Mouse (Mus musculus) hindbrain, postnatal 0 days (tissue): Measurements from ENCODE around the gene Mlip. TPM values are rescaled to one million over a fixed set of nuclear protein-coding genes. Genes with fewer than 3 reads are reported as not detected.
A peak's percentile ranks its signal among the peaks of the same experiment; 100 is the strongest.

Experiments
- ATAC-seq: fragments of 200-750 bp; cut with Nextera tagmentation; 2 replicates; pipeline ENCODE4 v1.8.0; 2017; ENCODE audit warnings: mild to moderate bottlenecking, moderate TSS enrichment, moderate library complexity
- DNase-seq: peaks from one replicate; pipeline ENCODE4 v3.0.0-alpha.2; 2015; ENCODE audit warnings: low spot score
- H3K27ac ChIP-seq: fragments of 300-500 bp; sonication (generic); 2 replicates; pipeline ENCODE4 v1.5.1; 2014; ENCODE audit warnings: mild to moderate bottlenecking
- H3K27me3 ChIP-seq: fragments of 300-500 bp; sonication (generic); 2 replicates; pipeline ENCODE4 v1.6.1; 2014; ENCODE audit warnings: low read length, mixed read lengths; ENCODE audit not compliant: insufficient read depth
- H3K36me3 ChIP-seq: fragments of 300-500 bp; sonication (generic); 2 replicates; pipeline ENCODE4 v1.6.1; 2014; ENCODE audit warnings: low read length, mixed read lengths; ENCODE audit not compliant: insufficient read depth
- H3K4me1 ChIP-seq: fragments of 300-500 bp; sonication (generic); 2 replicates; pipeline ENCODE4 v1.6.1; 2014; ENCODE audit warnings: antibody characterized with exemption, low read length, mixed read lengths; ENCODE audit not compliant: insufficient read depth
- H3K4me2 ChIP-seq: fragments of 300-500 bp; sonication (generic); 2 replicates; pipeline ENCODE4 v1.6.1; 2014; ENCODE audit warnings: low read depth, mild to moderate bottlenecking, low read length, moderate library complexity, mixed read lengths
- H3K4me3 ChIP-seq: fragments of 300-500 bp; sonication (generic); 2 replicates; pipeline ENCODE4 v1.5.1; 2014; ENCODE audit warnings: low read length
- H3K9ac ChIP-seq: fragments of 300-500 bp; sonication (generic); replicated peaks from 2 replicates; pipeline ENCODE4 v1.6.1; 2014; ENCODE audit warnings: mild to moderate bottlenecking, low read length, moderate library complexity, mixed read lengths
- H3K9me3 ChIP-seq: fragments of 300-500 bp; sonication (generic); 2 replicates; pipeline ENCODE4 v1.6.1; 2016; ENCODE audit warnings: low read length, mixed read lengths
- CTCF ChIP-seq: IDR thresholded peaks from 2 replicates; pipeline ENCODE4 v1.5.1; 2016; ENCODE audit warnings: antibody characterized with exemption, control low read depth, low read depth
- WGBS: fragments of 180-500 bp; shearing (Covaris S2); extraction: QIAGEN DNeasy Blood & Tissue Kit; methylation state at CpG from one replicate; pipeline ENCODE4 v1.1.7; 2014; 5-methylcytosine and 5-hydroxymethylcytosine counted together
- polyA plus RNA-seq: library from polyadenylated mRNA; unstranded; fragments of >200 nt; fragmentation: Nextera tagmentation; extraction: Ambion mirVana; gene quantifications from 2 replicates; pipeline ENCODE4 v1.2.1, GENCODE M21; 2015
- total RNA-seq: library from RNA; depleted of rRNA; stranded (reverse); fragments of >200 nt; gene quantifications from 2 replicates; pipeline ENCODE4 v1.2.3, GENCODE M21; 2014

The Mlip gene
- total and polyA plus RNA-seq, 2 experiments from 2014 or later = 2.1 to 2.5 TPM

DNA sequence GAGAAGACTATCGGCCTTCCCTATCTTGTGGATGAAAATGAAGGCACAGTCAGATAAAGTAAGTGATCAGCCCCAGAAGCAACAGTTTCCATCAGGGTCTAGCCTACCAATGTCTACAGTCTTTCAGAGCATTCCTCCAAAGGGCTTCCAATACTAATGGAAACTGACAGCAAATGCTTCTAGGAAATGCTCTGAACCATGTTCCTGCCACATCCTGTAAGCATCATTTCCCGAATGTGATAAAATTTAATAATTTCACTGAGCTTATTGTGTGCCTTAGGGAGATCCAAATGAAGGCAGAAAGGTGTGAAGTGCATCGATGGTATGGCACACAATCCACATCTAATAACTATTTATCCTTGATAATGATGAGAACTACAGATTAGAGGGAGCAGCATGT, 173.3 kb downstream of the Mlip start:
- Histone ChIP-seq H3K4me2 (no peak overlapping the region), H3K9ac (no peak overlapping the region), H3K9me3 (no peaks in the 10 kb centered on the region), H3K4me1 (no peaks in the 10 kb centered on the region), H3K27ac (no peak overlapping the region), H3K27me3 (no peaks in the 10 kb centered on the region), H3K36me3 (no peaks in the 10 kb centered on the region), H3K4me3 (no peak overlapping the region)
- DNase-seq = no peak
- WGBS = 76% methylated on average over 3 of the region's 3 CpGs
- ATAC-seq = no peak
- TF ChIP-seq CTCF = no peak

GRCm38 (mm10) chr9:77175870-77176269, 176.9 kb downstream of the Mlip start:
- Histone ChIP-seq H3K4me2 (no peak overlapping the region), H3K36me3 (no peaks in the 10 kb centered on the region), H3K27ac (no peak overlapping the region), H3K27me3 (no peaks in the 10 kb centered on the region), H3K4me1 (no peaks in the 10 kb centered on the region), H3K4me3 (no peak overlapping the region), H3K9me3 (no peaks in the 10 kb centered on the region), H3K9ac (no peak overlapping the region)
- 66% methylated on average over 3 of the region's 3 CpGs for WGBS
- TF ChIP-seq CTCF = no peak
- DNase-seq (peak; percentile 9), ATAC-seq (no peak)

DNA sequence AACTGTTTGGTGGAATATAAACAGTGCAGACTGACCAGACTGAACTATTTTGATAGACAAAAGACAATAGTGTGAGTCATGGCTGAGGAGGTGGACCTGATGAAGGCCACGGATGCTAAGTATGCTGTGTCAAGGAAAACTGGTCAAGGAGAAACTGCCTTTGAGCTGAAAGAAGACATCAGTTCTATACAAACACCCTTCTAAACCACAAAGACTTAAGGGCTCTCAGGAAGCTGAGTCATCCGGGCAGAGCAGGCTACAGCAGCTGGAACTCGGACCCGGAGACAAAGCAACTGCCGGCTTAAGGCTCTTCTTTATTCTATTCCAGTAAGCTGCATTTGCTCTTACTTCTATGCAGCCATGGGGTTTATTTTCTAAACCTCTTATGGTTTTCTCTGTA, 180.7 kb downstream of the Mlip start:
- Histone ChIP-seq H3K9me3 (no peaks in the 10 kb centered on the region), H3K27ac (no peak overlapping the region), H3K27me3 (no peaks in the 10 kb centered on the region), H3K4me2 (no peak overlapping the region), H3K4me3 (no peak overlapping the region), H3K4me1 (no peaks in the 10 kb centered on the region), H3K9ac (no peak overlapping the region), H3K36me3 (no peaks in the 10 kb centered on the region)
- TF ChIP-seq CTCF = no peak
- 59% methylated on average over 5 of the region's 5 CpGs for WGBS
- no peak for ATAC-seq
- DNase-seq = no peak

DNA sequence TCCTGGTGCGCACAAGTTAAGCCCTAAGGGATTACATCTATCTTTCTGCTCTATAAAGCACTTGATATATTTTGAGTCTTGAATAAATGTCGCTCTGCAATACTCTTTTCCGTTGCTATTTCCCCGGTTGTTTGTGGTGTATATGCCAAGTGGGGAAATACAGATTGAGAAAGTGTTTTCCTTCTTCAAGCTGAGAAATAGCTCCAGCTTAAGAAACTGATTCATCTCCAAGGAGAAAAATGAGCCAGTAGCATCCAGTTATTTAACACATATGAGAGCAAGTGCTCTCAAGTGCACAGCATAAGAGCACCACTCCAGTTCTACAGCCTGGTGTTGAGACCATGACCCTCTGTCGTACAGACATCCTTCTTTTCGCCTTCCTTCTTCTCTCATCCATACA, 186.9 kb downstream of the Mlip start:
- DNase-seq (no peak), ATAC-seq (no peak)
- H3K4me2 ChIP-seq = no peak overlapping the region
- TF ChIP-seq CTCF = no peak
- 82% methylated on average over 6 of the region's 6 CpGs for WGBS
- H3K27me3 ChIP-seq = no peaks in the 10 kb centered on the region
- H3K27ac ChIP-seq = no peak overlapping the region
- H3K9ac ChIP-seq = no peak overlapping the region
- no peaks in the 10 kb centered on the region for H3K9me3 ChIP-seq
- no peaks in the 10 kb centered on the region for H3K36me3 ChIP-seq
- H3K4me1 ChIP-seq = no peaks in the 10 kb centered on the region
- no peak overlapping the region for H3K4me3 ChIP-seq

- Histone ChIP-seq H3K36me3 (no peaks in the 10 kb centered on the region), H3K4me2 (no peak overlapping the region), H3K27me3 (no peaks in the 10 kb centered on the region), H3K9ac (no peak overlapping the region), H3K4me3 (no peak overlapping the region), H3K9me3 (no peaks in the 10 kb centered on the region), H3K4me1 (no peaks in the 10 kb centered on the region), H3K27ac (no peak overlapping the region)
- no peak for TF ChIP-seq CTCF
- ATAC-seq (0 out of 2 replicates have a peak, but pooled peaks have one; percentile 32), DNase-seq (peak; percentile 39)
- WGBS = 42% methylated on average over 5 of the region's 5 CpGs
Measured at GRCm38 (mm10) chr9:77161764-77162163, 191.0 kb downstream of the Mlip start.

- Histone ChIP-seq H3K27ac (no peak overlapping the region), H3K9me3 (no peaks in the 10 kb centered on the region), H3K4me1 (no peaks in the 10 kb centered on the region), H3K9ac (no peak overlapping the region), H3K4me3 (no peak overlapping the region), H3K27me3 (no peaks in the 10 kb centered on the region), H3K36me3 (no peaks in the 10 kb centered on the region), H3K4me2 (no peak overlapping the region)
- TF ChIP-seq CTCF = no peak
- DNase-seq (no peak), ATAC-seq (no peak)
- 84% methylated on average over 4 of the region's 4 CpGs for WGBS
Measured at GRCm38 (mm10) chr9:77160277-77160926, 192.4 kb downstream of the Mlip start.

- Histone ChIP-seq H3K9me3 (no peaks in the 10 kb centered on the region), H3K9ac (no peak overlapping the region), H3K4me2 (no peak overlapping the region), H3K27me3 (no peaks in the 10 kb centered on the region), H3K36me3 (no peaks in the 10 kb centered on the region), H3K4me3 (no peak overlapping the region), H3K27ac (no peak overlapping the region), H3K4me1 (no peaks in the 10 kb centered on the region)
- WGBS = 91% methylated on average over 3 of the region's 3 CpGs
- no peak for TF ChIP-seq CTCF
- ATAC-seq = no peak
- no peak for DNase-seq
Measured at GRCm38 (mm10) chr9:77148518-77149257, 204.1 kb downstream of the Mlip start.
